Mouse (Mus musculus) testis, postnatal 10 days (tissue): ENCODE measurements around the gene Hps4.
A peak's percentile ranks its signal among the peaks of the same experiment; 100 is the strongest.
"Not testable (repeated sequence)": the region's sequence is repeated elsewhere in the genome, so short reads cannot be mapped to it uniquely, and the experiment has no call there.

Experiments
- DNase-seq: peaks from one replicate; pipeline ENCODE4 v3.0.0; 2021; ENCODE audit warnings: low spot score

Gene Hps4

DNA sequence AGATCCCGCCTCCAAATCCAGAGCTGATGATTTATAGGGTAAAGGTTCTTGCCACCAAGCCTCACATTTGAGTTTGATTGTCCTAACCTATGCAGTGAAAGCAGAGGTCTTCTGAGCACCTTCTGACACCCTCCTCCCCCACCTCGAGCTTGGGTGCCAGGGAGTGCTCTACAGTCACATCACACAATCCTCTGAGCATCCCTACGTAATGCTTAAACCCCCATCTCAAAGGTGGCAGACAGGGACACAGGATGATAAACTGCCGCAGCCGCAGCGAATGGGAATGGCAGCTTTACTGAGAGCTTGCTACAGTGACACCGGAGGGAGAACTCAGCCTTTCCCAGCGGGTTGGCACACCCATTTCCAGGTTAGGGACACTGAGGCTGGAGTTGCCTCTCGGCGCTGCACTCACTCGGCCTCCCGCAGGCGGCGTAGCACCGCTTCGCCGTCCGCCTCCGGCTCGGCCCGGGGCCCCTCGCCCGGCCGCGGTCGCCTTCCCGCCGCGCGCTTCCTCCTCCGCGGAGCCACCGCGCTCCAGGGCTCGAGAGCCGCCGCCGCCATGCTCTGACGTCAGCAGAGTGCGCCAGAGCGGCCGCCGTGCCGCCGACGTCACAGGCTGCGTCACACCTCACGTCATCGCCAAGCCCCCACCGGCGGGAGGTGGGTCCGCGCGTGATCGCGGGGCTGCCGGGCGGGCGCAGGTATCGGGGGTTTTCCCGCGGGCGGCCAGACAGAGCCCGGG, at the start of gene Hps4, which contains the start of gene Srrd:
Gene Hps4, plus strand, starts transcription at position 621 of the 742 bp plus-strand sequence.
Gene Srrd, minus strand, starts transcription at position 578 of the 742 bp plus-strand sequence.
- peak; percentile 94 for DNase-seq

DNA sequence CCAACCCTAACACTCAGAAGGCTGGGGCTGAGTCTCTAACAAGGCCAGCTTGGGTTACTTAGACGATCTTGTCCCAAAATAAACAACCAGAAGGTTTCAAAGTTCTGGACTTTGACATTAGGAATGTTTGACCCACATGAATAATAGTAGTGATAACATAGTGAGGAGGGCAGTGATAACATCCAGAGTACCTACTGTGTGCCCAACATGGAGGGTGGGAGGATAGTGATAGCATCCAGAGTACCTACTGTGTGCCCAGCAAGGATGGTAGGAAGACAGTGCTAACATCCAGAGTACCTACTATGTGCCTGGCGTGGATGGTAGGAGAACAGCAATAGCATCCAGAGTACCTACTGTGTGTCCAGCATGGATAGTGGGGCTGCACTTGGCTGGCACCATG, 49.1 kb upstream of the Hps4 start:
- no peak for DNase-seq

DNA sequence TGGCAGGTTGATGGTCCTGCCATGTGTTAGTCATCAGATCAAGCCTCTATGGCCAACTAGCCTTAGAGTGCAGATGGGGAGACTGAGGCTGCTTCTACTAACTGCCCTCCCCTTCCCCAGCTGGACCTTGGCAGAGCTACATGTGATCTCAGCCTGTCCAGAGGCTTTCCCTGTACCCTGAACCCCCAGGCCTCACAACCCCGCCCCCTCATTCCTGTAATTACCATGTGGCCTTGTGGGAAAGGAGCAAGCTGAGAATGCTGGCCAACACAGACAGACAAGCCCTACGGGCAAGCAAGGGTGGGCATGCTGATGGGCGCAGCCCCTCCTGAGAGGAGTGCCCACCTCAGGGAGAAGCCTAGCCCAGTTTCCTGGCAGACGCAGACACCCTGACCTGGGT, 48.2 kb upstream of the Hps4 start:
- DNase-seq, result no peak

DNA sequence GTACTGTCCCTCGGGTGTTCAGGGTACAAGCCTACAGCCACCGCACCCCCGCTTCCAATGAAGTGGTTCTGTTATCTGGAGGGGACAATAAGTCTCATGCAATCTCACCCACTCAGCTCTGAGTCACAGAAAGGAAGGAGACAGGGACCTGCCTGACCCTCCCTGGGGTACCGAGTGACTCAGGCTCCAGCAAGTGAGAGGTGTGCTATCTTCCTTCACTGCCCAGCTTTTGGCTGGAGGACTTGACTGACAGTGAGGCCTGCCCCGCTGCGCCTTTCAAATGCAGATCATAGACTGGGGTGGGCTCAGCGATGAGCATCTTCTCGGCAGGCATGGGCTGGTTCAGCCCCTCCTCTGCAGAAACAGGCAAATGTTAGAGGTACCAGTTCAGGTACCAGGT, 47.7 kb upstream of the Hps4 start:
- no peak for DNase-seq

DNA sequence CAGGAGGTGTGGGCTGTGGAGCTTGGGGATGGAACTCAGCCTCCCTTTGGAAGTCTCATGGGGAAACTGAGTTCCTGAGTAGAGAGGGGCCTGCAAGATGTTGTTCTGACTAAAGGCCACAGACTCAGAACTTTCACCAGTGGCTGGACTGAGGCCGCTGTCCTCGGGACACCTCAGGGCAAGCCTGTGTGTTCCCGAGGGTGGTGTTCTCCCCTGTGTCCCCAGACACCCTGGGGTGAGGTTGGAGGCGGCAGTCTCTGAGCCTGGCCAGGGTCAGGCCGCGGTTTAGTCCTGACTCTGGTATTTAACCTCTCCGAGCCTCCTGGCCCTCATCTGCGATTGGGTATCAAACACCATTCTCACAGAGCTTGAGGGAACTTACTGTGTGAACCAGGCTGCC, 47.3 kb upstream of the Hps4 start:
- DNase-seq, result no peak

DNA sequence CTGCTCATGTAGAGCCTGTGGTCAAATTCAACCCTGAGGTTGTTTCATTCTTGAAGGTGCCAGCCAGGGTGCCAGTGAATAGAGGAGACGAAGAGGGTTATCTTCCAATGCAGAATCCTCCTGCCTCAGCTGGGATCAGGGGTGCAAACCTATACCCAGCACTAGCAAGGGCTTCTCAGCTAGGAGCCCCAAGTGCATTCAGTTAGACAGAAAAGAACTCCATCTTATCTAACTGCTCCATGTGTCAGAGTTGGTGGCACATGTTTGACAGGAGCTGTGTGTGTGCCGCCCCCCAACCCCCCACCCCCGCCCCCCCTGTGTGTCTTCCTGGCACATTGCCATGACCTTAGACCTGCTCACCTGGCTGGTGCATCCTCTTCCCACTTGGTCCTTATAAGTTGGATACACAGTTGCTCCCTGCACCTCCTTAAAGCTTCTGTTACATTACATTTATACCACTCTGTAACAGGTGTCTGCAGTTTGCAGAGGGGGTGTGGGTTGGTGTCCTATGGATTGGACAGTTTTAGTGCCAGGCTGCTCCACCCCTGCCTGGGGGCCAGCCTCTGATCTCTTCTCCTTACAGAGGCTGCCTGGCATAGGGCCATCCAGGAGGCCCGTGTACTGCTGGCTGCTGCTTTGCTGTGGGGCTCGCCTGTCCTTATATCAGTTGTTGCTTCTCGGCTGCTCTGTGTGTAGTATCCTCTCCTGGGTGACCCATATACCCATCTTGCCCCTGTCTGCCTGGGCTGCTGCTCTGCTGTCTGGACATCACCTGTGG, 46.3 kb upstream of the Hps4 start:
- no peak for DNase-seq

DNA sequence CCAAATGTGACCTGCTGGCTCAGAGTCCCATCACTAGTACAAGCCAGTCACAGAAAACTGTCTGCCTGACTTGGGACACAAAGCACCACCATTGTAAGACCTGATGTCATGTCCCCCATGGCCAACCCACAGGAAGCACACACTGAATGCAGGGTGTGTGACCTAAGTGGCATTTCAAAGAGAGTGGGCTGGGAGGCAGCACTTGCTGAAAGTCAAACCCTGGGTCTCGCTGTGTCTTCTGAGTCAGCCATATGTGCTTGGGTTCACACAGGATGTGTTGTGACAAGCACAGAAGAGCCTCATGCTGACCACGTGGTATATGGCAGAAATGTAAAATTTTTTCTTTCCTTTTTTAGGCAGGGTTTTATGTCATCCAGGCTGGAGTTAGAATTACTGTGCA, 45.6 kb upstream of the Hps4 start:
- DNase-seq, result no peak

DNA sequence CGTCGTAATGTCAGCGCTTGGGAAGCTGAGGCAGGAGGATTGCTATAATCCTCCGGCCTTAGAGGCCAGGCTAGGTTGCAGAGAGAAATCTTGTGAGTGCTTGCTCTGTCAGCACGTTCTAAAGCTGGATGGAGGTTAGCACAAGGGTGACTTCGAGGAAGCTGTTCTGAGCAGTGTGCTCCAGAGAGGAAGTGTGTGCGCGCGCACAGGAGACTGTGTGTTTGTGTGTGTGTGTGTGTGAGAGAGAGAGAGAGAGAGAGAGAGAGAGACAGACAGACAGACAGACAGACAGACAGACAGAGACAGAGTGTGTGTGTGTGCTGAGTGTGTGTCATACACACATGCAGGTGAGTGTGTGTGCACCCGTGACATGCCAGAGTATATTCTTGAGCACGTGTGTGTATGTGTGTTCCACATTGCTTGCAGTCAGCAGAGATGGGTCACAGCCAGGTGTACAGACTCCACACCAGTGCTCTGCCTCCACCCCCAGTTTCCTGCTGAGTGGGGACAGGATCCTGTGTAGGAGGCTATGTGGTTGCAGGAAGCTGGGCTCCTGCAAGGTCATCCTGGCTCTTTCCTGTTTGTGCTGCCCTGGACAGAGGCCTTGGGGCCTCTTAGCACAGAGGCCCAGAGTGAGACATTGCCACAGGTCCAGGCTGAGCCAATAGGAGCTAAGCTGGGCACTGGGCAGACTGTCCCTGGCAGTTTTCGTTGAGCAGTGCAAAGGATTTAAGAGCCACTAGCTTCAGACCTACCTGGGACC, 44.5 kb upstream of the Hps4 start:
- no peak for DNase-seq

DNA sequence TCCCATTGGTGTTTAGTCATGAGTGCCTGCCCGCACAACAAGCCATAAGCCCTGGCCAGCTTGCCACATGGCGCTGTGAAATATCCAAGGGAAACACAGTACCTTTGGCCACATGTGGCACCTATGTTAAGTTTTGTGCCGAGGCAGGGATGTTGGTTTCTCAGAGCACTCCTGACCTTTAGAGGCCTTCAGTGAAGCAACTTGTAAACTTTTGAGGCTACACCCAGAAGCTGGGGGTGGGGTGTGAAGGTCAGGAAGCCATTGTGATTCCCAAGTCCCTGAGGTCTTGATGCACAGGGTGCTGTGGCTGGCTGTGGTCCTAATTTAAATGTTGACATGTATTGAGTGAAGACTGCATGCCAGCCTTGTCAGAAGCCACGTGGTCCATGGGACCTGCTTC, 43.5 kb upstream of the Hps4 start:
- no peak for DNase-seq

DNA sequence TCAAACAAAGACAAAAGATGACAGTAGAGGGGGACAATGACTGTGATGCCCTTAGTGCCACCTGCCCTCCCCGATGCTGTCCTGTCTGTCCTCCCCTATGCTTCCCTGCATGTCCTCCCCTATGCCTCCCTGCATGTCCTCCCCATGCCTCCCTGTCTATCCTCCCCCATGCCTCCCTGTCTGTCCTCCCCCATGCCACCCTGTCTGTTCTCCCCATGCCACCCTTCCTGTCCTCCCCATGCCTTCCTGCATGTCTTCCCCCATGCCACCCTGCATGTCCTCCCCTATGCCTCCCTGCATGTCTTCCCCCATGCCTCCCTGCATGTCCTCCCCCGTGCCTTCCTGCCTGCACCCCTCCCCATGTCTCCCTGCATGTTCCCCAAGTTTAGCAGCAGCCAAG, 42.8 kb upstream of the Hps4 start:
- no peak for DNase-seq

DNA sequence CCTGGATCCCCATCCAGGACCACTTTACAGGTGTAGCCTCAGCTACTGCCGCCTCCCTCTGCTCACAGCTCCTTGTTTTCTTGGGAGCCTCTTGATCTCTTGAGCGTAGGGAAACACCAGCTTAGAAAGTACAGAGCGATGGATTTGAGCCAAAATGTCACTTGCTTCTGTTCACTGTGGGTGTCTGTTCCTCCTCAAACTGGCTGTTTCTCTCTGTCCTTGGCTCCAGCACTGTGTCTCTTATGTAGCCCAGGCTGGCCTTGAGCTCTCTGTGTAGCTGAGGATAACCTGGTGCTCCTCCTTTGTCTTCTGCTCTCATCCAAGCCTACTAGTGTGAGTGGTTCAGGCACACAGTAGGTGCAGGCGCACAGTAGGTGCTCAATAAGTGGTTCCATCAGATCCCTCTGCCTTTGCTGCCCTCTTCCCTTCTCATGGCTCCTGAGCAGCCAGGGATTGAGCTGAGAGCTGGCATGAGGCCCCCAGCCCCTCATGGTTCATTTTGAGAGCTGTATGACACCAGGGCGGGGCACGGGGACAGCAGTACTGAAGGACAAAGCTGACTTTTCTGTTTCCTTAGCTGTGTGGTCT, 42.1 kb upstream of the Hps4 start:
- DNase-seq, result no peak

DNA sequence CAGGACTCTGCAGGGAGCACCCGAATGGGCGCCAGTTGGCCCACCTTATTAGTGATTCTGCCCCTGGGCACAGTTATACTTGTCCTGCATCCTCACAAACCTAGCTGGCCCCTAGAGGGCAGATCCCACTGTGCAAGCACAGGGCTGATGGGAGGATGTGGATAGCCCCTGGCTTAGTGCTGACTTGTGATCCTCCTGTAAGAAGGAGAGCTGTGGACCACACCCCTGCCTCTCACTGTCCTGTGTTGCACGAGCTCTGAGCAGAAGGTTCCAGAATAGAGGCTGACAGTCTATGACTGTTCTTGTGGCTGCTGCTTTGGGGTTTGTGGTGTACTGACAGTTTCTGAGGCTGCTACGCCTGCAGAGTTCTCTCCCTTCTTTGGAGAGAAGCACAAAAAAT, 41.2 kb upstream of the Hps4 start:
- no peak for DNase-seq

DNA sequence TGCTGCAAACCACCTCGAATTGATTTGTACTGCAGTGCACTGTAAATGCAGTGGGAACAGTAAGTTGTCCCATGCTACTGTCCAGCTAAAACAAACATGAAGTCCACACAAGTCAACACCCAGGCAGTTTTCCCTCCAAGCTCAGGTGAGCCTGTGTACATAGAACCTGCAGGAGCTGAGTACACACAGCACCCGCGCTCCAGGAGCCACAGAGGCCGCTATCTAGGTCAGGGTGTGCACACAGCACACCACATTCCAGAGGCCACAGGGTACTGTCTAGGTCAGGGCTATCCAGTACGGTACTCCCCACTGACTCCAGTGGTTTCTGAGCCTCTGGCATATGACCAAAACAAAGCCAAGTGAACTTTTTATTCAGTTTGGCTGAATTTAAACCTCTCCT, 40.6 kb upstream of the Hps4 start:
- DNase-seq, result no peak

DNA sequence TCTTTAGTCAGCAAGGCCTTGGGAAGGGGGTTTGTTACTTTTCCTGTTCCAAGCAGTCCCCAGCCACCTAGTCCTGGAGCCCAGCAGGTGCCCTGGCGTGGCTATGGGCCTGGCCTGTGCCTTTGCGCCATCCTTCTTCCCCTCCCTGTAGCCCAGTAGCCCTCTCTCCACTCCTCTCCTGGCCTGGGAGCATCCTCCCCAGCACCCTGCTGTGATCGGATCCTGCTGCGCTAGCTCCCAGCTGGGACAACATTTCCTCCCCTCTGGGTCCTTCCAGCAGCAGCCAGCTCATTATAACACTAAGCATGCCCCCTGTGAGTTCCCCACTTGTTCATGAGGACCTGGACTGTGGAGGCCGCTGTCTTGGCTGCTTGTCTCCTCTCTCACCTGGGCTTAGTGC, 37.0 kb upstream of the Hps4 start:
- DNase-seq, result no peak

DNA sequence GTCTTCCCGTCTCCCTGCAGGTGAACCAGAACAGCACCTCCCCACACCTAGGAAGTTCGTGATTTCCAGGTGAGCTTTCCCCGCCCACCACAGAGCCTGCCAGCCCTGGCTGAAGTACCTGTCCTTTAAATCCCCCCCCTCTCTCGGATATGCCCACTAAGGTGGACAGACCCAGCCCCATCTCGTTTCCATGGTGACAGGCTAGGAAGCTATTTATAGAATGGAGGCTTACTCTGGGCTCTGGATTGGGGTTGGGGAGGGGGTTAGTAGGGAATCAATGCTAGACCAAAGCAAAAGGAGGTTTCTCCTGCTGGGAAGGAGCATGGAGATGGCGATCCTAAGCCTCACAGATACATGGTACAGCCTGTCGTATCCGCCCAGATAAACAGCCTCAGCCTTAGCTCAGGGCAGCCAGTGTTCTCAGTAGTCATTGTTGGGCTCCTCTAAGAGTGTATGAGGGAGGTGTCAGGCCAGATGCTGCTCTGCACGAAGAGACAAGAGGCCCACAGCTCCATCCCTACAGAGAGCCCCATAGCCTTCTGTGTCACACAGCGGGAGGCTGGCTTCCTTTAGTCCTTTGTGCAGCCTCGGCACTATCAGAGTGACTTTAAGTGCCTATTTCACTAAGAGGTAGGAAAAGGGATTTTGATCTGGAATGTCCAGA, 29.5 kb upstream of the Hps4 start:
- no peak for DNase-seq

DNA sequence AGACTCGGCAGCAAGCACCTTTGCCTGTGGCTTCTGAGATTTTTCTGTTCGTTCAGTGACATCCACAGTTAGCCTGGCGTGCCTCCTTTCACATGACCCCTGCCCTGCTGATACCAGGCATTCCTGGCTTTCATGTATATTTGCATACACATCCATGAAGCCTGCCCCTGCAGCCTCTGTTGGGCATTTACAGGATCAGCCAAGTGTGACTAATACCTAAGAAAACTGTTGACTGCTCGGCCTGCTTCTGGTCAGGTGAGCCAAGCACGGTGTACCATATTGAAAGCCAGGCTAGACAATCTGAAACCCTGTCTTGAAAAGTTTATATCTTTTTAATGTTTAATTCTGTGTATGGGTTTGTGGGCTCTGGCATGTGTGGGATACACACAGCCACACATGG, 26.4 kb upstream of the Hps4 start:
- no peak for DNase-seq

DNA sequence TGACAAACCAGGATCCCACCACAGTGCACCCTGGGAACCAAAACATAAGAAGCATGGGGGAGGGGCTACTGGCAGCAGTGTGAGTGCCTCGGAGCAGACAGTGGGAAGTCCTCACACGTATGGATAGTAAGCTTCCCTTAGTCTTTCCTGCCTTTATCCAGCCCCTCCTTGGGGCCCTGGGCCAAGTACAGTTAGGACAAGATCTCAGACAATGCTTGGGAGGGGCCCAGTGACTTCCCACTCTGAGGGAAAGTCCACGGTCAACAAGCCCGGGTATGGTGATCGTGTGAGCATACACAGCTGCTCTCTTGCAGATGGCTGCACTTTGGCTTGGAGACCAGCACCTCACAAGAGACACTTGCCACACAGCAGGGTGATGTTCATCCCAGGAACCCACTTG, 25.6 kb upstream of the Hps4 start:
- DNase-seq, result no peak

DNA sequence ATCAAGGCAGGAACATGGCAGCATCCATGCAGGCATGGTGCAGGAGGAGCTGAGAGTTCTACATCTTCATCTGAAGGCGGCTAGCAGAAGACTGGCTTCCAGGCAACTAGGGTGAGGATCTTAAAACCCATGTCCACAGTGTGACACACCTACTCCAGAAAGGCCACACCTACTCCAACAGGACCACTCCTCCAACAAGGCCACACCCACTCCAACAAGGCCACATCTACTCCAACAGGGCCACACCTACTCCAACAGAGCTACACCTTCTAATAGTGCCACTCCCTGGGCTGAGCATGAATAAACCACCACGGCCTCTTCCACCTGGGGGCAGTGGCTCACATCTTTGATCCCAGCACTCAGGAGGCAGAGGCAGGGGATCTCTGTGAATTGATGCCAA, 23.5 kb upstream of the Hps4 start:
- not testable (repeated sequence) for DNase-seq

DNA sequence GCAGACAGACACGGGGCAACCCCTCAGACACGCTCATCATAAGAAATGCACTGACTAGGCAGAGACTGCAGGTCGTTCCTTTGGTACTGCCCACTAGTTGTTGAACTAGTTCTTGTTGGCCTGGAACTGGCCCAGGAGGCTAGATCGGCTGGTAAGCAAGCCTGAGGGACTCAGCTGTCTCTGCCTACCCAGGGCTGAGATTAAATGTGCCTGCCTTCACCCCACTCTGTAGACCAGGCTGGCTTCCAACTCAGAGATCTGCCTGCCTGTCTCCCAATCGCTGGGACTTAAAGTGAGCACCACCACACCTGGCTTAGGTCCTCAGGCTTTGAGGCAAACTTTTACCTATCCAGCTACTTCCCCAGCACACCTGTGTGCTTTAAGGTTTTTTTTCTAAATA, 22.5 kb upstream of the Hps4 start:
- no peak for DNase-seq

DNA sequence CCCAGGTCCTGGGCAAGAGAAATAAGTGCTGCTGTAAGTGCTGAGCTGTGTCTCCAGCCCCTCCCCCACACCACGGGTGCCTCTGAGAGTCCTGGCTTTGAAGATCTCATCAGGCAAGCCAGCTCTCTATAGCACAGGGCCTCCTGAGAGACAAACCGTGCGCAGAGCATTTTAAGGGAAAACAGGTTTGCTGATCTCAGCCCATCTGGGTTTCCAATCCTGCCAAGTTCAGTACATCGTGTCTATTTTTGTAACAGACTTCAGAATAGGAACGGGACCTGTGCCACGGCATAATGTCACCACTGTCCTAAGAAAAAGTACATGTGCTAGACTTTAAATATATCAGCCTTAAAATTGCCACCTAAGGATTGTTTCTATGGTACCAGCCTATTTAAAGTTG, 21.9 kb upstream of the Hps4 start:
- DNase-seq, result peak; percentile 58

DNA sequence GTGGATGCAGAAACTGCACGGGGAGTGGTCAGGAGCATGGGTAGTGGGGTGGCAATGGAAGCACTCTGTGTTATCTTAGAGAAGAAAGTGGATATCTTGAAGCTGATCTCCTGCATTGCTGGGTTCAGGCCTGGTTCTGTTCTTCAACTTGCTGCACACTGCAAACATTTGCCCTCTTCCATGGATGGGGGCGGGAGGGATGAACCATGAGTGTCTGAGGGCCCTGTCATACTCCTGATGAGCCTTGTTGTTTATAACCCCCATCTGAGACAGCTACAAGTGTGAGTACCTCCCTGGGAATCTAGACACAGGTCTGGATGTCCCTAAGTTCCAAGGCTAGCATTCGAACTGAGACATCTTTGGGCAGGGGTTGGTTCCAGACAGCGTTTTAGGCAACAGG, 21.5 kb upstream of the Hps4 start:
- no peak for DNase-seq

DNA sequence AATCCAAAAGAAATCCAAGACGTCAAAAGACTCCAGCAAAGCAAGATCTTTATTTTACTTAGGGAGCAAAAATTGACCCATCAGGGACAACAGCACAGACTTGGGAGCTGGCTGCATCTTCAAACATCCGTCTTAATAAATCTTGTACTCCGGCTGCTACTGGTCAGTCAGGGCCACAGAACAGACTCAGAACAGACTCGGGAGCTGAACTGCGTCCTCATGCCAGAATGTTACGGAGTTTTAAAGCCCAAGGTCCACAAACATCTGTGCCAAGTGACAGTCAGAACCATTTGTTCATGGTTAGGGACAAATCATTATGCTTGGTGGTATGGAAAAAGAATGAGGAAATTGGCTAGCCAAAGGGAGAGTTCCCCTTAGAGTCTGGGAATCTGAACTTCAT, 19.6 kb upstream of the Hps4 start:
- no peak for DNase-seq
